Mouse (Mus musculus) heart, adult 11 months (tissue): ENCODE results near the gene Xpc.

Source experiments
- DNase-seq: peaks from one replicate; pipeline ENCODE4 v3.0.0; 2022

Xpc gene

GRCm38 (mm10) chr6:91515545-91516449, at the start of gene Xpc, which contains the start of gene Lsm3:
Xpc (minus strand) TSS chr6:91515888.
Lsm3 (plus strand) TSS chr6:91515928.
- DNase-seq = peak; percentile 100

GRCm38 (mm10) chr6:91563031-91563430, 47.3 kb upstream of the Xpc start:
- DNase-seq = peak; percentile 90

- DNase-seq = no peak
Measured at GRCm38 (mm10) chr6:91560186-91560585, 44.5 kb upstream of the Xpc start.

- DNase-seq = no peak
Measured at GRCm38 (mm10) chr6:91559371-91559770, 43.7 kb upstream of the Xpc start.

GRCm38 (mm10) chr6:91558565-91558964, 42.9 kb upstream of the Xpc start:
- DNase-seq = no peak

GRCm38 (mm10) chr6:91552693-91553092, 37.0 kb upstream of the Xpc start:
- no peak for DNase-seq

- DNase-seq = no peak
Measured at GRCm38 (mm10) chr6:91551671-91552070, 36.0 kb upstream of the Xpc start.

GRCm38 (mm10) chr6:91549621-91550020, 33.9 kb upstream of the Xpc start:
- DNase-seq = no peak

GRCm38 (mm10) chr6:91547313-91547712, 31.6 kb upstream of the Xpc start:
- no peak for DNase-seq

- peak; percentile 98 for DNase-seq
Measured at GRCm38 (mm10) chr6:91546241-91546884, 30.7 kb upstream of the Xpc start.

GRCm38 (mm10) chr6:91543056-91543455, 27.4 kb upstream of the Xpc start:
- peak; percentile 92 for DNase-seq

- DNase-seq = no peak
Measured at GRCm38 (mm10) chr6:91541276-91541675, 25.6 kb upstream of the Xpc start.

- DNase-seq = no peak
Measured at GRCm38 (mm10) chr6:91536047-91536765, 20.5 kb upstream of the Xpc start.

GRCm38 (mm10) chr6:91535231-91535630, 19.5 kb upstream of the Xpc start:
- no peak for DNase-seq

GRCm38 (mm10) chr6:91534268-91534667, 18.6 kb upstream of the Xpc start:
- no peak for DNase-seq

GRCm38 (mm10) chr6:91533771-91534170, 18.1 kb upstream of the Xpc start:
- no peak for DNase-seq

GRCm38 (mm10) chr6:91533359-91533758, 17.7 kb upstream of the Xpc start:
- DNase-seq = no peak

- peak; percentile 86 for DNase-seq
Measured at GRCm38 (mm10) chr6:91532661-91533060, 17.0 kb upstream of the Xpc start.

GRCm38 (mm10) chr6:91531276-91531675, 15.6 kb upstream of the Xpc start:
- peak; percentile 95 for DNase-seq

GRCm38 (mm10) chr6:91530673-91531072, 15.0 kb upstream of the Xpc start:
- DNase-seq = no peak

GRCm38 (mm10) chr6:91528265-91528664, 12.6 kb upstream of the Xpc start:
- peak; percentile 99 for DNase-seq

- DNase-seq = peak; percentile 69
Measured at GRCm38 (mm10) chr6:91527227-91527860, 11.7 kb upstream of the Xpc start.

- DNase-seq = no peak
Measured at GRCm38 (mm10) chr6:91525544-91525943, 9.9 kb upstream of the Xpc start.
